Mouse (Mus musculus): ENCODE measurements at regions not wholly inside any gene's neighbourhood (a gene's known extent, or its start where the extent isn't known, plus 50 kb on each side); places are given as distances from the start of the nearest gene placed in this dataset.

DNA sequence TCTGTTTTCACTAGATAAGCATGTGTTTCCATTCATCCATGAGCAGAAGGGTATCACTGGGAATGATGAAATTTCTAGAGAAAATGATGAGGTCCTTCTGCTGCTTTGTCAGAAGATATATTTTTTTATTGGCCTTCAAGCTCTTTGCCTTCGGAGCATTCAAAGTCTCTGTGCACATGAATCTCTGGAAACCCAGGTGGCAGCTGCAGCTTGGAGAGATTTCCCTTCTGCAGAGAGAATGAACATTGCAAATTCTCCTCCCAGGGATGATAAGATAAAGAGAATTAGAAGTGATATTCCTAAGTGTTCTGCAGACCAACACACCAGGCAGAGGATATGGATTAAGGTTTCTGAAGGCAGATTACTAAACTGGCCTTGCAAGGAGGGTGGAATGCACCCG is 224.2 kb downstream of the 9330182O14Rik start:
- Histone ChIP-seq H3K36me3 (ENCODE audit: control insufficient read depth, insufficient read depth, low read length) (no peaks in the 10 kb centered on the region), H3K4me3 (ENCODE audit: insufficient read depth, low read depth, low read length) (no peak overlapping the region), H3K27ac (ENCODE audit: insufficient read depth, low read depth, low read length) (no peak overlapping the region), H3K4me1 (ENCODE audit: control insufficient read depth, insufficient read depth, low read length) (no peaks in the 10 kb centered on the region), H3K27me3 (replicated peaks; ENCODE audit: control insufficient read depth, insufficient read depth, low read length) (no peaks in the 10 kb centered on the region)
- WGBS, result 68% methylated on average over 2 of the region's 2 CpGs
- no peak for DNase-seq
- TF ChIP-seq POLR2A (IDR thresholded peaks at IDR 0.05; ENCODE audit: low read depth, low read length), result no peak

DNA sequence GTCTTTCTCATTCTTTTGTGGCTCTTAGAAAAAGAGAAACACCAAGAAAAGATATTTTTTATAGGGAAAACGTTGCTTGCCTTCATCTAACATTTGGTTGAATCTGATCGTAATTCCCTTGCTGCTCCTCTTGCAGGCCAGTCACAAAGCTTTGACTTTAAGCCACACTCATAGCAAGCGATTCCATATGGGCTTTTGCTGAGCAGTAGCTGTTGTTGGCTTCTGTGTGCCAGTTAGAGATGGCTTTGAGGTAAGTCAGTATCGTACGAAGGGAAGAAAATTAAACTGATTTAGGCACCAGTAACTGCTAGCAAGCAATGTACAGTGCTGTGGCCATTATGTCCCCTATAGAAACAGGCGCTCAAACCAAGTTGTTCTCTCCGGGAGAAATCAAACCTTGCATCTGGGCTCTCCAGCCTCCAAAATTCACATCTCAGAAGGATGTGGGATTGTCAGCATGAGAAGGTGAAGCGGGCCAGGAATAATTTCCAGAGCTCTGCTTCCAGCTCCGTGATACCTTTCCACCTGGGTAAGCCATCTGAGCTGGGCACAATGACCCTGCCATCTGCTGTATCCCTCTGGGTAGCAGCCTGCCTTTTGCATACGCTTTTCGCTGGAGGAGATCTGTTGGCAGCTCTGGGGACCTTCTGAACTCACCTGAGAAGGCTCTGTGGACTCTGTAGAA is 227.8 kb downstream of the 9330182O14Rik start:
- Histone ChIP-seq H3K4me1 (ENCODE audit: control insufficient read depth, insufficient read depth, low read length) (no peaks in the 10 kb centered on the region), H3K4me3 (ENCODE audit: insufficient read depth, low read depth, low read length) (no peak overlapping the region), H3K36me3 (ENCODE audit: control insufficient read depth, insufficient read depth, low read length) (no peaks in the 10 kb centered on the region), H3K27ac (ENCODE audit: insufficient read depth, low read depth, low read length) (no peak overlapping the region), H3K27me3 (replicated peaks; ENCODE audit: control insufficient read depth, insufficient read depth, low read length) (no peaks in the 10 kb centered on the region; the same call in 1 of the 2 replicates)
- WGBS, result 90% methylated on average over 11 of the region's 11 CpGs
- DNase-seq, result no peak
- TF ChIP-seq CTCF (conservative IDR thresholded peaks at IDR 0.05; ENCODE audit: insufficient read depth, insufficient read length, low read depth, low read length) (no peak), POLR2A (IDR thresholded peaks at IDR 0.05; ENCODE audit: low read depth, low read length) (no peak)

DNA sequence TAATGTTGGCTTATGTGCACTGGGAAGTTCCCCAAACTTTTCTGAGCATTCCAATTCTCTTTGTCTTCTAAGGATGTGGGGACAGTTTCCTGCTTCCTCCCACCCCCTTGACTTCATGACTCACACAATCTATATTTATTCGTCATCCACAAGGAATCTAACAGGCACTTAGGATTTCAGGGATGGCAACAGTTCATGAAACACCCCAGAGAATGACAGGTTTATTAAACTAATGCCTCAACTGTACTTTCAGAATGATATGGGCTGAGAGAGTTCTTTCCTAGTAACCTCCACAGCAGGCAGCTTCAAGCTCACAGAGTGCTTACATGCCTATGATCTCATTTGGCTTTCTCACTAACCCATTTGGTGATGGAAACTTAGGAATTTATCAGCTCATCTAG is 230.1 kb downstream of the 9330182O14Rik start:
- WGBS, result 58% methylated on average over 1 of the region's 1 CpGs
- Histone ChIP-seq H3K4me3 (ENCODE audit: insufficient read depth, low read depth, low read length) (no peak overlapping the region), H3K27me3 (replicated peaks; ENCODE audit: control insufficient read depth, insufficient read depth, low read length) (no peaks in the 10 kb centered on the region; the same call in 1 of the 2 replicates), H3K4me1 (ENCODE audit: control insufficient read depth, insufficient read depth, low read length) (no peaks in the 10 kb centered on the region), H3K36me3 (ENCODE audit: control insufficient read depth, insufficient read depth, low read length) (no peaks in the 10 kb centered on the region), H3K27ac (ENCODE audit: insufficient read depth, low read depth, low read length) (no peak overlapping the region)
- no peak for TF ChIP-seq CTCF (conservative IDR thresholded peaks at IDR 0.05; ENCODE audit: insufficient read depth, insufficient read length, low read depth, low read length)
- no peak for TF ChIP-seq POLR2A (IDR thresholded peaks at IDR 0.05; ENCODE audit: low read depth, low read length)
- no peak for DNase-seq

DNA sequence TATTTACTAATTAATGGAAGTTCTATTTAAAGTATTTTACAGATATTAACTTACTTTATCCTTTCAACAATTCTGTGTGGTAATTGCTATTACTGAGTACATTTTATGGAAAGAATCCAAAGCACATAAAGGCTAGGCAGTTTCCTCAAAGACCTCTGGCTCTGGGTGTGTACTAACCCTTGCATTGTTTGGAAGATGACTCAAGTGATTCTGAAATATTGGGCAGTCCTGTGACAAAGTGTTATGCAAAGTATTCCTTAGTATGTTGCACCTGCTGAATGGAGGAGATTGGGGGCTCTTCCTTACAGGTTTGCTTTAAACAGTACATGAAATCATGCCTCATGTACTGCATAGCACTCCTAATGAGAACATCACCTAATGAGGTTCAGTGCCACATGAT is 231.4 kb downstream of the 9330182O14Rik start:
- H3K36me3 ChIP-seq (ENCODE audit: control insufficient read depth, insufficient read depth, low read length), result no peaks in the 10 kb centered on the region
- H3K27ac ChIP-seq (ENCODE audit: insufficient read depth, low read depth, low read length), result no peak overlapping the region
- no peaks in the 10 kb centered on the region for H3K4me1 ChIP-seq (ENCODE audit: control insufficient read depth, insufficient read depth, low read length)
- DNase-seq, result no peak
- H3K4me3 ChIP-seq (ENCODE audit: insufficient read depth, low read depth, low read length), result no peak overlapping the region
- TF ChIP-seq POLR2A (IDR thresholded peaks at IDR 0.05; ENCODE audit: low read depth, low read length) (no peak), CTCF (conservative IDR thresholded peaks at IDR 0.05; ENCODE audit: insufficient read depth, insufficient read length, low read depth, low read length) (no peak)
- H3K27me3 ChIP-seq (replicated peaks; ENCODE audit: control insufficient read depth, insufficient read depth, low read length), result no peaks in the 10 kb centered on the region; the same call in 1 of the 2 replicates

DNA sequence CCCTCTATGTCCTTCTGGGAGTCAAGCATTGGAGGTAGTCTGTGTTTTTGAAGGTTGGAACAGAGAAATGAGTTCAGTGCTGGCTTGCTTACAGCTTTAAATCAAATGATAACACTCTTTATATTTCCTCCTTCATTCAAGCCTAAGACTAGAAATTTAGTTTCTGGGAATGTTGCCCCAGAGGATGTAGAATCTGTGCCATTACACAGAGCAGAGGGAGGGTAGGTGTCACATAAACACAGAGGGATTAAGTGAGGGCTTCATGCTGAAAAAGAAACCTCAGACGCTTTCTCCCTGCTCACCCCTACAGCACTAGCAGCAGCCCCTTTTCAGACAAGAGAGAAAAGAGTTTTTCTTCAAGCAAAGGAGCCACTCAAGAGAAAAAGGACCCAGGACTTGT is 232.9 kb downstream of the 9330182O14Rik start:
- no peak for DNase-seq
- H3K27ac ChIP-seq (ENCODE audit: insufficient read depth, low read depth, low read length), result no peak overlapping the region
- no peaks in the 10 kb centered on the region for H3K4me1 ChIP-seq (ENCODE audit: control insufficient read depth, insufficient read depth, low read length)
- WGBS, result 27% methylated on average over 1 of the region's 1 CpGs
- H3K27me3 ChIP-seq (replicated peaks; ENCODE audit: control insufficient read depth, insufficient read depth, low read length), result no peaks in the 10 kb centered on the region; the same call in 1 of the 2 replicates
- TF ChIP-seq CTCF (conservative IDR thresholded peaks at IDR 0.05; ENCODE audit: insufficient read depth, insufficient read length, low read depth, low read length) (no peak), POLR2A (IDR thresholded peaks at IDR 0.05; ENCODE audit: low read depth, low read length) (no peak)
- H3K36me3 ChIP-seq (ENCODE audit: control insufficient read depth, insufficient read depth, low read length), result no peaks in the 10 kb centered on the region
- H3K4me3 ChIP-seq (ENCODE audit: insufficient read depth, low read depth, low read length), result no peak overlapping the region

DNA sequence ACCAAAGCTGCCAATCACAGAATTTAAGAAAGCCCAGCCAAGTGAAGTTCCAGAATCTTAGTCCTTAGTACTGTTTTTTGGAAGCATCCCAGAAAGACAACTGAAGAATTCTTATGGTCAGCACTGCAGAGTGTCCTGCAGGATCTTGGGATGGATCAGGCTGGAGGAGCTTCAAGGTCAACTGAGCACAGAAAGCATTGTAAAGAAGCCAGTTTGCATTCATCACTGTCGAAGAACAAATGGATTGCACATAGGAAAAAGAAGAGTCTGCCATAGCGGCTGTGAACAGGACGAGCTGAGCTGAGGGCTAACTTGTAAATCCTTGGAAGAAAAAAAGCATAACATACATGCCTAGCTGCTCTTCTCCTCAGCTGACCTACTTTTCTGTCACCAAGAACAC is 234.6 kb downstream of the 9330182O14Rik start:
- no peak for DNase-seq
- H3K4me3 ChIP-seq (ENCODE audit: insufficient read depth, low read depth, low read length), result no peak overlapping the region
- H3K27ac ChIP-seq (ENCODE audit: insufficient read depth, low read depth, low read length), result no peak overlapping the region
- no peaks in the 10 kb centered on the region; the same call in 1 of the 2 replicates for H3K27me3 ChIP-seq (replicated peaks; ENCODE audit: control insufficient read depth, insufficient read depth, low read length)
- H3K4me1 ChIP-seq (ENCODE audit: control insufficient read depth, insufficient read depth, low read length), result no peaks in the 10 kb centered on the region
- TF ChIP-seq POLR2A (IDR thresholded peaks at IDR 0.05; ENCODE audit: low read depth, low read length) (no peak), CTCF (conservative IDR thresholded peaks at IDR 0.05; ENCODE audit: insufficient read depth, insufficient read length, low read depth, low read length) (no peak)
- whole genome bisulfite sequencing, result 49% methylated on average over 3 of the region's 3 CpGs
- no peaks in the 10 kb centered on the region for H3K36me3 ChIP-seq (ENCODE audit: control insufficient read depth, insufficient read depth, low read length)

DNA sequence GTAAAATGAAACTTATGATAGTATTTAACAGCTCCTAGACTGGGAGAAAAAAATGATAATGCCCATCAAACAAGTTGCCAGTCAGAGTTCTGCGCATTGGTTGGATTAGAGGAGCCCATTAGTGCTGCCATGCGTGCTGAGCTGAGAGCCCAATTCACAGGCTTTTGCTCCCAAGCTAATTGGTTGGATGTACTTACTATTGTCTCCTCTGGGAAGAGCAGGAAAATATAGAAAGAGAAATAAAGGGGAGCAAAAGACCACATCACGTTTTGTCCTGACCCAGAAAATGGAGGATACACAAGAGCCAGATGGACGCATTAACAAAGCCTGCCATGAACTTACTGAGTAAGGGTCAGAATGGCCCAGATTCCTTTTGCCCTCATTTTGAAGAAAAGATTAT is 237.3 kb downstream of the 9330182O14Rik start:
- no peak overlapping the region for H3K4me3 ChIP-seq (ENCODE audit: insufficient read depth, low read depth, low read length)
- no peak overlapping the region for H3K27ac ChIP-seq (ENCODE audit: insufficient read depth, low read depth, low read length)
- no peak for TF ChIP-seq CTCF (conservative IDR thresholded peaks at IDR 0.05; ENCODE audit: insufficient read depth, insufficient read length, low read depth, low read length)
- TF ChIP-seq POLR2A (IDR thresholded peaks at IDR 0.05; ENCODE audit: low read depth, low read length), result no peak
- no peaks in the 10 kb centered on the region for H3K27me3 ChIP-seq (replicated peaks; ENCODE audit: control insufficient read depth, insufficient read depth, low read length)
- WGBS, result 90% methylated on average over 4 of the region's 4 CpGs
- DNase-seq, result no peak
- H3K36me3 ChIP-seq (ENCODE audit: control insufficient read depth, insufficient read depth, low read length), result no peaks in the 10 kb centered on the region
- no peaks in the 10 kb centered on the region for H3K4me1 ChIP-seq (ENCODE audit: control insufficient read depth, insufficient read depth, low read length)

All from kidney, adult 2 months (tissue).